Mouse (Mus musculus) spleen, adult 2 months (tissue): ENCODE results near the gene Nit2.

Experiments used
- CTCF ChIP-seq: fragments of 200-500 bp; IDR thresholded peaks from 2 replicates; pipeline ENCODE4 v1.5.1; 2011; ENCODE audit warnings: mild to moderate bottlenecking, inconsistent platforms; ENCODE audit not compliant: insufficient read depth, insufficient read length, insufficient replicate concordance; ENCODE audit errors: extremely low read depth
- POLR2A ChIP-seq: fragments of 200-500 bp; IDR thresholded peaks from 2 replicates; pipeline ENCODE4 v1.6.1; 2011; ENCODE audit warnings: low read depth, low read length, inconsistent platforms

DNA sequence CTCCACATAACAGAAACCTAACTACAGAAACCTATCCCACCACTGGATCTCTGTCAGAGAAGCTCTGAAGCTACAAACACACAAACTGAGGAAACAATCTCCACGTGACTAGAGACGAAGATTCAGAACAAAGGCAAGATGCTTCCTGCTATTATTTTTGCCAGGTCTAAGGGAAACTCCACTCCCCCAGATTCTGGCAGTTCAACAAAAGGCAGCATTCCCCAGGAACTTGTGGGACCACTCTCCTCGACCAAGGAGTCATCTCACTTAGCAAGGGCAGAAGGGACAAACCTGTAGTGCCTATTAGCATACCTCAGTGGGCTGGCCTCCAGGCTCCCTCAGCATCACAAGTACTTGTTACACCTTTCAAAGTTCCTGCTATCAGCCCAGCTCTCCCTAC lies 30.1 kb upstream of the Nit2 start:
- TF ChIP-seq POLR2A (no peak), CTCF (no peak)
